Mouse (Mus musculus) liver, embryonic 16.5 days (tissue): ENCODE results near the gene Ephb2. TPM values are rescaled to one million over a fixed set of nuclear protein-coding genes. Genes with fewer than 3 reads are reported as not detected.

Source experiments
- ATAC-seq: fragments of 200-750 bp; cut with Nextera tagmentation; 2 replicates; pipeline ENCODE4 v1.8.0; 2017; ENCODE audit warnings: low read depth, mild to moderate bottlenecking, moderate number of reproducible peaks, moderate library complexity
- H3K27ac ChIP-seq: fragments of 300-500 bp; sonication (generic); 2 replicates; pipeline ENCODE4 v1.5.1; 2014; ENCODE audit warnings: mild to moderate bottlenecking, low read length
- H3K27me3 ChIP-seq: fragments of 300-500 bp; sonication (generic); 2 replicates; pipeline ENCODE4 v1.6.1; 2014; ENCODE audit warnings: low read depth, low read length, mixed read lengths; ENCODE audit not compliant: control insufficient read depth, insufficient read depth
- H3K36me3 ChIP-seq: fragments of 300-500 bp; sonication (generic); 2 replicates; pipeline ENCODE4 v1.6.1; 2014; ENCODE audit warnings: mild to moderate bottlenecking; ENCODE audit not compliant: control insufficient read depth, insufficient read depth
- H3K4me1 ChIP-seq: fragments of 300-500 bp; sonication (generic); 2 replicates; pipeline ENCODE4 v1.6.1; 2014; ENCODE audit warnings: low read depth, low read length, mixed read lengths; ENCODE audit not compliant: control insufficient read depth
- H3K4me2 ChIP-seq: fragments of 300-500 bp; sonication (generic); 2 replicates; pipeline ENCODE4 v1.6.1; 2014; ENCODE audit warnings: low read depth, low read length, mixed read lengths
- H3K4me3 ChIP-seq: fragments of 300-500 bp; sonication (generic); 2 replicates; pipeline ENCODE4 v1.5.1; 2014; ENCODE audit warnings: low read depth, mild to moderate bottlenecking, low read length
- H3K9ac ChIP-seq: fragments of 300-500 bp; sonication (generic); 2 replicates; pipeline ENCODE4 v1.6.1; 2014; ENCODE audit warnings: low read depth, low read length
- H3K9me3 ChIP-seq: fragments of 300-500 bp; sonication (generic); replicated peaks from 2 replicates; pipeline ENCODE4 v1.6.1; 2016; ENCODE audit warnings: low read length; ENCODE audit not compliant: control insufficient read depth
- WGBS: fragments of 180-500 bp; shearing (Covaris S2); extraction: QIAGEN DNeasy Blood & Tissue Kit; methylation state at CpG from one replicate; pipeline ENCODE4 v1.1.7; 2014; ENCODE audit not compliant: insufficient replicate concordance; 5-methylcytosine and 5-hydroxymethylcytosine counted together
- polyA plus RNA-seq: library from polyadenylated mRNA; unstranded; fragments of >200 nt; fragmentation: Nextera tagmentation; extraction: Ambion mirVana; gene quantifications from 2 replicates; pipeline ENCODE4 v1.2.1, GENCODE M21; 2015

Gene Ephb2
- polyA plus RNA-seq, 1 experiment from 2014 or later: 0.18 TPM

DNA sequence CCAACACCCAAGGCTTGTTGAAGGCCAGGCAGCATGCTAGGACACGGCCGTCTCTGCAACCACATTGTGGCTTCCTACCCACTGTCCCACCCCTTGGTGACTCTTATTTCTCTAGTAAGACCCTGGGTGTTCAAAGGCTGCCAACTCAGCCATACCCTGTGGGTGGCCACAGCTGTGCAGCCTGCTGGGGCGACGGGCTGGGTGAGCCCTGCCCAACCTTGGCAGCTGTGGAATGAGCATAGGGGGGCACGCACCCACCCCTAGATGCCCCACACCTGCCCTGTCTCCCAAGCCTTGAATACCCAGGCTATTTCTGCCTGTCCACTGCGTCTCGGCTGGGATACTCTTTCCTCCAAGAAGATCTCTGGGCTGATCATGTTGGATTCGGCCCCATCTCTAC, 81.5 kb downstream of the Ephb2 start:
- ATAC-seq: no peak
- no peaks in the 10 kb centered on the region for H3K9me3 ChIP-seq
- H3K4me2 ChIP-seq: no peak overlapping the region
- no peak overlapping the region for H3K27ac ChIP-seq
- WGBS: 59% methylated on average over 8 of the region's 8 CpGs
- H3K4me3 ChIP-seq: no peak overlapping the region
- no peaks in the 10 kb centered on the region for H3K36me3 ChIP-seq
- no peaks in the 10 kb centered on the region; the same call in 1 of the 2 replicates for H3K4me1 ChIP-seq
- peaks cover 14% of the 10 kb centered on the region for H3K27me3 ChIP-seq
- H3K9ac ChIP-seq: no peak overlapping the region

GRCm38 (mm10) chr4:136751355-136752020, 84.3 kb downstream of the Ephb2 start:
- no peaks in the 10 kb centered on the region for H3K9me3 ChIP-seq
- H3K9ac ChIP-seq: no peak overlapping the region
- H3K4me2 ChIP-seq: no peak overlapping the region
- no peaks in the 10 kb centered on the region for H3K36me3 ChIP-seq
- H3K4me1 ChIP-seq: no peaks in the 10 kb centered on the region; the same call in 1 of the 2 replicates
- WGBS: 37% methylated on average over 4 of the region's 4 CpGs
- peaks cover 14% of the 10 kb centered on the region for H3K27me3 ChIP-seq
- no peak overlapping the region for H3K27ac ChIP-seq
- H3K4me3 ChIP-seq: no peak overlapping the region
- ATAC-seq: no peak

DNA sequence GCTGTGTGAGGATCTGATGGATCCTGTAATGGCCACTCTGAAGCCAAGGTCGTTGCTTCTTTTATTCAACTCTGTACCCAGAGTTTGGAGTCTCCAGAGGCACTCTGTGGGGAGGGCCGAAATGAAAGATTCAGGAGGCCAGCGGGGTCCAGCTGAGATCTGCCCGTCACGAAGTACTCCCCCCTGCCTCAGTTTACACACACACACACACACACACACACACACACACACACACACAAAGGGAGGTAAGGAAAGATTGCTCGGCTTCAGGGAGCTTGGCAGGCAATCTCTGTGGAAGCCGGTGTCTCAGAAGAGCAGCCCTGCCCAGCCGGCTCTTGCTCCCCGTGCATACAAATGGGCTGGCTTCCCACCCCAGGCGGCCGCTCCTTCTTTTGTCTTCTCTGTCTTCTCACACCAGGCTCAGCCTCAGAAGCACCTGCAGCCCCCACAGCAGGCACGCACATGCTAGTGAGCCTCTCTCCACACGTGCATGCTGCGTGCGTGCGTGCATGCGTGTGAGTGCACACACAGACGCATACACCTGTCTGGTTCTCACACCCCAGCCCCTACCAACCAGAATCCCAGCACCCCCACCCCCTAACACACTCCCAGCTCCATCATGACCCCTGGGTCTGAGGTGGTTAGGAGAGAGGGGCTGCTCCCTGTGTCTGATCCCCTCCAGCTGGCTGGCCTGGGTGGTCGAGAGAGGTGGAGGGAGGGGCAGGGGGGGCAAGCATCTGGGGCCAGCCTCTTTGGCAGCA, 85.0 kb downstream of the Ephb2 start:
- Histone ChIP-seq H3K27ac (no peak overlapping the region), H3K4me3 (no peak overlapping the region), H3K4me2 (no peak overlapping the region), H3K27me3 (peaks cover 12% of the 10 kb centered on the region), H3K36me3 (no peaks in the 10 kb centered on the region), H3K9ac (no peak overlapping the region), H3K9me3 (no peaks in the 10 kb centered on the region), H3K4me1 (no peaks in the 10 kb centered on the region; the same call in 1 of the 2 replicates)
- WGBS: 54% methylated on average over 19 of the region's 19 CpGs
- ATAC-seq: no peak

DNA sequence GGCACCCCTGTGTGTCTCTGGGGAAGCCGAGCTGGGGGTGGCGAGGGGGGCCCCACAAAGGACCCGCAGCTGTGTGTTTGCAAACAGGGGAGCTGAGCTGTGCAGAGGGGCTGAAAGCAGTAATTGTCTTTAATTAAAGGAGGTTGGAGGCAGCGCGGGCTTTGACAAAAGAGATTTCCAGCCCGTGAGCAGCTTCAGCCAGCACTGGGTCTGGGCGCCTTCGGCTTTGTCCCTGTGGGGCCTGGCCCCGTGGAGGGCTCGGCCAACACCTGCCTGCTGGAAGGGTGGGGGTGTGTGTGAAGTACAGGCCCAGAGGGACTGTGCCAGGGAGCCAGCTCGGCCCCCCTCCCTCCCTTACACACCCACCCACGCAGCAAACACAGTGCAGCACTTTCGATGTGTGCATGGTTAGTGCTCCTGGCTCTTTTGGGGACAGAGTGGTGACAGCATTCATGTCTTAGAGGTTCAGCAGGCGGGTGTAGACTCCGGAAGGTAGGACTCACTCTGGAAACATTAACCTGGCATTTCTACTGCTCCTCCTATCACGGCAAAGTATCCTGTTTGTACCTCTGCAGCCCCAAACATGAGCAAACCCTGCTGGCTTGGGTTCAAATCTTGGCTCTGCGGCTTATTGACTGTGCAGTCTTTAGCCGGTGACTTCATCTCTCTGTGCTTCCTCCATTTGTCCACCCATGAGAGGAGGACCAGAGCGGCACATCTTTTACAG, 85.8 kb downstream of the Ephb2 start:
- Histone ChIP-seq H3K36me3 (no peaks in the 10 kb centered on the region), H3K4me1 (no peaks in the 10 kb centered on the region), H3K9ac (no peak overlapping the region), H3K9me3 (no peaks in the 10 kb centered on the region), H3K4me3 (no peak overlapping the region), H3K27me3 (peaks cover 6% of the 10 kb centered on the region), H3K4me2 (no peak overlapping the region), H3K27ac (no peak overlapping the region)
- no peak for ATAC-seq
- 60% methylated on average over 19 of the region's 19 CpGs for WGBS

GRCm38 (mm10) chr4:136749431-136749830, 86.4 kb downstream of the Ephb2 start:
- H3K4me1 ChIP-seq: no peaks in the 10 kb centered on the region
- ATAC-seq: no peak
- WGBS: 71% methylated on average over 4 of the region's 4 CpGs
- H3K9me3 ChIP-seq: no peaks in the 10 kb centered on the region
- no peak overlapping the region for H3K9ac ChIP-seq
- no peaks in the 10 kb centered on the region for H3K27me3 ChIP-seq
- no peak overlapping the region for H3K27ac ChIP-seq
- no peak overlapping the region for H3K4me3 ChIP-seq
- no peak overlapping the region for H3K4me2 ChIP-seq
- H3K36me3 ChIP-seq: no peaks in the 10 kb centered on the region

DNA sequence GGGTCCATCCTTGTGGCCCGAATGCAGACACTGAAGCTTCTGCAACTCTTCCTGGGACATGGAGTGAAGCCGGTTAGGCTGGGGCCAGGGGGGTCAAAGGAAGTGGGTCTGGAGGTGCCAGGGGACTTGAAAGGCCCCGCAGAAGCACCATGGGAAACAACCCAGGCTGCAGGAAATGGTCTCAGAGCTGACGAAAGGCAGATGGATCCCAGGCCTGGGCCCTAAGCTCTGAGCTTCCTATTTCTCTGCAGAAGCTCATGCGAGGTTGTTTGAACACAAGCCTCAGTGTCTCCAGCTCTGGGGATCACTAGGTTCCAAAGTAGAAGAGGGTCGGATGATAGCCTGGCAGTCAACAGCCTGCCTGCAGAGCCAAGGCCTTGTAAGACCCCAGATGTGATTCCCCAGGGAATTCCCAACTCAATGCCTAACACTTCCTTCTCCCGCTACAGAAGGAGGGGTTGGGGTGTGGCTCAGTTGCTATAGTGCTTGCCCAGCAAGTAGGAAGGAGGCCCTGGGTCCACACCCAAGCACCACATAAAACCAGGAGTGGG, 86.9 kb downstream of the Ephb2 start:
- no peak overlapping the region for H3K27ac ChIP-seq
- ATAC-seq: no peak

GRCm38 (mm10) chr4:136746516-136746915, 89.3 kb downstream of the Ephb2 start:
- no peaks in the 10 kb centered on the region for H3K27me3 ChIP-seq
- no peak overlapping the region for H3K9ac ChIP-seq
- no peak overlapping the region for H3K4me3 ChIP-seq
- WGBS: 82% methylated on average over 1 of the region's 1 CpGs
- H3K9me3 ChIP-seq: no peaks in the 10 kb centered on the region
- H3K4me1 ChIP-seq: no peaks in the 10 kb centered on the region
- ATAC-seq: no peak
- H3K27ac ChIP-seq: no peak overlapping the region
- H3K4me2 ChIP-seq: no peak overlapping the region
- no peaks in the 10 kb centered on the region for H3K36me3 ChIP-seq

More for the DNA sequence above, 86.9 kb downstream of the Ephb2 start:
- WGBS: 36% methylated on average over 7 of the region's 7 CpGs
- Histone ChIP-seq H3K36me3 (no peaks in the 10 kb centered on the region), H3K4me1 (no peaks in the 10 kb centered on the region), H3K27me3 (no peaks in the 10 kb centered on the region), H3K4me3 (no peak overlapping the region), H3K9ac (no peak overlapping the region), H3K9me3 (no peaks in the 10 kb centered on the region), H3K4me2 (no peak overlapping the region)

DNA sequence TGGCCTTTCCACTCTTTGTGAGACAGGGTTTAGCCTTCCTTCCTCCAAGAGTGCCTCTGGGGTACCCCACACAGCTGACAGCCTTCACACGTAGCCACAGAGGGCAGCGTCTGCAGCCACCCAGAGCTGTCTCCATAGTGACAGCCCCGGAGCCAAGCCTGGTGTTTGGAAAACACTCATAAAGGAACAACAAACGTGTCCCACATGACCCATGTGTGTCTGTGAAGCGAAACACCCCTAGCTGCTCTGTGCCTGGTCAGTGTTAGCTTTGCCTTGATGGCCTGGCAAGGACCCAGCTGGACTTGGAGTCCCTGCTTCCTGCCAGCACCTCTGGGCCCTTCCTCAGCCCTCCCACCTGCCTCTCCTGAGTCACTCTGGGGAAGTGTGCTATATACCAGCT, 93.1 kb downstream of the Ephb2 start:
- 17% methylated on average over 5 of the region's 5 CpGs for WGBS
- H3K27me3 ChIP-seq: no peaks in the 10 kb centered on the region
- ATAC-seq: no peak
- H3K9ac ChIP-seq: no peak overlapping the region
- H3K4me3 ChIP-seq: no peak overlapping the region
- no peaks in the 10 kb centered on the region for H3K4me1 ChIP-seq
- no peaks in the 10 kb centered on the region for H3K36me3 ChIP-seq
- H3K27ac ChIP-seq: no peak overlapping the region
- no peak overlapping the region for H3K4me2 ChIP-seq
- H3K9me3 ChIP-seq: no peaks in the 10 kb centered on the region
